Mouse (Mus musculus) right cerebral cortex, adult 18-20 months (tissue): ENCODE measurements around the gene Rnf8.

ENCODE experiments used
- DNase-seq: peaks from one replicate; pipeline ENCODE4 v3.0.0; 2022; ENCODE audit warnings: mixed read lengths

The Rnf8 gene

GRCm38 (mm10) chr17:29682261-29682660 lies 67.7 kb downstream of the Rnf8 start:
- no peak for DNase-seq

GRCm38 (mm10) chr17:29683127-29683526 lies 68.5 kb downstream of the Rnf8 start:
- no peak for DNase-seq

- no peak for DNase-seq
Measured at GRCm38 (mm10) chr17:29684275-29684674, 69.7 kb downstream of the Rnf8 start.

- DNase-seq: no peak
Measured at GRCm38 (mm10) chr17:29686771-29687170, 72.2 kb downstream of the Rnf8 start.

GRCm38 (mm10) chr17:29687373-29687772 lies 72.8 kb downstream of the Rnf8 start:
- no peak for DNase-seq

GRCm38 (mm10) chr17:29688610-29689009 lies 74.0 kb downstream of the Rnf8 start:
- DNase-seq: no peak

- no peak for DNase-seq
Measured at GRCm38 (mm10) chr17:29690257-29690656, 75.7 kb downstream of the Rnf8 start.

GRCm38 (mm10) chr17:29692827-29693226 lies 78.2 kb downstream of the Rnf8 start:
- DNase-seq: no peak

- DNase-seq: no peak
Measured at GRCm38 (mm10) chr17:29693571-29693970, 79.0 kb downstream of the Rnf8 start.

- DNase-seq: no peak
Measured at GRCm38 (mm10) chr17:29694516-29694915, 79.9 kb downstream of the Rnf8 start.
